Mouse (Mus musculus): ENCODE results near the gene B4galnt3. TPM values are rescaled to one million over a fixed set of nuclear protein-coding genes. Genes with fewer than 3 reads are reported as not detected.
A peak's percentile ranks its signal among the peaks of the same experiment; 100 is the strongest.

The B4galnt3 gene
- polyA plus RNA-seq, 1 experiment from 2014 or later = 0.29 TPM

GRCm38 (mm10) chr6:120192211-120192870, 102.0 kb downstream of the B4galnt3 start:
- H3K4me1 ChIP-seq (replicated peaks) = peaks cover 59% of the 10 kb centered on the region
- 0 out of 2 replicates have a peak overlapping the region, but pooled peaks have one; percentile 21 for H3K4me2 ChIP-seq
- ATAC-seq (ENCODE audit: low read depth) = no peak
- no peak overlapping the region for H3K9ac ChIP-seq
- no peaks in the 10 kb centered on the region for H3K36me3 ChIP-seq
- H3K9me3 ChIP-seq (replicated peaks) = no peaks in the 10 kb centered on the region
- H3K27me3 ChIP-seq = peaks cover 11% of the 10 kb centered on the region; the same call in 1 of the 2 replicates
- H3K27ac ChIP-seq = peak overlapping the region; percentile 68; the same call in 1 of the 2 replicates
- 59% methylated on average over 14 of the region's 15 CpGs for WGBS (ENCODE audit: insufficient replicate concordance)
- no peak overlapping the region for H3K4me3 ChIP-seq (replicated peaks)
- DNase-seq = no peak

GRCm38 (mm10) chr6:120191396-120192170, 102.8 kb downstream of the B4galnt3 start:
- Histone ChIP-seq H3K4me2 (0 out of 2 replicates have a peak overlapping the region, but pooled peaks have one; percentile 21), H3K9ac (no peak overlapping the region), H3K4me1 (replicated peaks) (peaks cover 66% of the 10 kb centered on the region), H3K27me3 (peaks cover 17% of the 10 kb centered on the region; the same call in 1 of the 2 replicates), H3K27ac (peak overlapping the region; percentile 47), H3K9me3 (replicated peaks) (no peaks in the 10 kb centered on the region), H3K36me3 (no peaks in the 10 kb centered on the region), H3K4me3 (replicated peaks) (no peak overlapping the region)
- ATAC-seq (ENCODE audit: low read depth) (no peak), DNase-seq (no peak)
- 71% methylated on average over 7 of the region's 7 CpGs for WGBS (ENCODE audit: insufficient replicate concordance)

- Histone ChIP-seq H3K36me3 (no peaks in the 10 kb centered on the region), H3K27ac (peak overlapping the region; percentile 47; the same call in 1 of the 2 replicates), H3K4me3 (replicated peaks) (no peak overlapping the region), H3K4me1 (replicated peaks) (peaks cover 73% of the 10 kb centered on the region), H3K27me3 (peaks cover 20% of the 10 kb centered on the region; the same call in 1 of the 2 replicates), H3K4me2 (no peak overlapping the region), H3K9ac (no peak overlapping the region), H3K9me3 (replicated peaks) (no peaks in the 10 kb centered on the region)
- ATAC-seq (ENCODE audit: low read depth) = no peak
- no peak for DNase-seq
- 61% methylated on average over 4 of the region's 4 CpGs for WGBS (ENCODE audit: insufficient replicate concordance)
Observed at GRCm38 (mm10) chr6:120190912-120191311, 103.4 kb downstream of the B4galnt3 start.

GRCm38 (mm10) chr6:120190365-120190764, 104.0 kb downstream of the B4galnt3 start:
- WGBS (ENCODE audit: insufficient replicate concordance) = 72% methylated on average over 4 of the region's 4 CpGs
- H3K36me3 ChIP-seq = no peaks in the 10 kb centered on the region
- H3K9ac ChIP-seq = no peak overlapping the region
- H3K9me3 ChIP-seq (replicated peaks) = no peaks in the 10 kb centered on the region
- ATAC-seq (ENCODE audit: low read depth) (no peak), DNase-seq (no peak)
- no peak overlapping the region for H3K4me2 ChIP-seq
- peaks cover 79% of the 10 kb centered on the region for H3K4me1 ChIP-seq (replicated peaks)
- no peak overlapping the region for H3K4me3 ChIP-seq (replicated peaks)
- peaks cover 20% of the 10 kb centered on the region; the same call in 1 of the 2 replicates for H3K27me3 ChIP-seq
- 0 out of 2 replicates have a peak overlapping the region, but pooled peaks have one; percentile 47 for H3K27ac ChIP-seq

- ATAC-seq (ENCODE audit: low read depth) = no peak
- peak overlapping the region; percentile 63; the same call in 1 of the 2 replicates for H3K27ac ChIP-seq
- no peak overlapping the region for H3K4me3 ChIP-seq (replicated peaks)
- DNase-seq = no peak
- peak overlapping the region; percentile 64; the same call in 1 of the 2 replicates for H3K4me2 ChIP-seq
- peaks cover 20% of the 10 kb centered on the region; the same call in 1 of the 2 replicates for H3K27me3 ChIP-seq
- H3K36me3 ChIP-seq = no peaks in the 10 kb centered on the region
- H3K9me3 ChIP-seq (replicated peaks) = no peaks in the 10 kb centered on the region
- H3K9ac ChIP-seq = 0 out of 2 replicates have a peak overlapping the region, but pooled peaks have one; percentile 22
- WGBS (ENCODE audit: insufficient replicate concordance) = 74% methylated on average over 5 of the region's 5 CpGs
- H3K4me1 ChIP-seq (replicated peaks) = peaks cover 83% of the 10 kb centered on the region
Observed at GRCm38 (mm10) chr6:120189287-120189686, 105.1 kb downstream of the B4galnt3 start.

- DNase-seq (no peak), ATAC-seq (ENCODE audit: low read depth) (peak; percentile 41)
- Histone ChIP-seq H3K4me2 (peak overlapping the region; percentile 64), H3K27ac (peak overlapping the region; percentile 63), H3K9me3 (replicated peaks) (no peaks in the 10 kb centered on the region), H3K4me3 (replicated peaks) (peak overlapping the region; percentile 33), H3K9ac (peak overlapping the region; percentile 55), H3K27me3 (peaks cover 20% of the 10 kb centered on the region; the same call in 1 of the 2 replicates), H3K36me3 (no peaks in the 10 kb centered on the region), H3K4me1 (replicated peaks) (peaks cover 79% of the 10 kb centered on the region)
- 22% methylated on average over 24 of the region's 24 CpGs for WGBS (ENCODE audit: insufficient replicate concordance)
Observed at GRCm38 (mm10) chr6:120188376-120189235, 105.8 kb downstream of the B4galnt3 start.

- 7% methylated on average over 18 of the region's 18 CpGs for WGBS (ENCODE audit: insufficient replicate concordance)
- Histone ChIP-seq H3K27me3 (peaks cover 20% of the 10 kb centered on the region; the same call in 1 of the 2 replicates), H3K4me1 (replicated peaks) (peaks cover 70% of the 10 kb centered on the region), H3K4me3 (replicated peaks) (peak overlapping the region; percentile 33), H3K27ac (no peak overlapping the region), H3K9me3 (replicated peaks) (no peaks in the 10 kb centered on the region), H3K36me3 (no peaks in the 10 kb centered on the region), H3K4me2 (peak overlapping the region; percentile 64), H3K9ac (peak overlapping the region; percentile 55; the same call in 1 of the 2 replicates)
- ATAC-seq (ENCODE audit: low read depth) (no peak), DNase-seq (no peak)
Observed at GRCm38 (mm10) chr6:120187587-120188176, 106.7 kb downstream of the B4galnt3 start.

- H3K9me3 ChIP-seq (replicated peaks) = no peaks in the 10 kb centered on the region
- H3K36me3 ChIP-seq = no peaks in the 10 kb centered on the region
- H3K4me2 ChIP-seq = no peak overlapping the region
- no peak overlapping the region for H3K9ac ChIP-seq
- H3K4me1 ChIP-seq (replicated peaks) = peaks cover 61% of the 10 kb centered on the region
- H3K4me3 ChIP-seq (replicated peaks) = no peak overlapping the region
- no peak overlapping the region for H3K27ac ChIP-seq
- 65% methylated on average over 3 of the region's 3 CpGs for WGBS (ENCODE audit: insufficient replicate concordance)
- ATAC-seq (ENCODE audit: low read depth) (no peak), DNase-seq (no peak)
- peaks cover 20% of the 10 kb centered on the region; the same call in 1 of the 2 replicates for H3K27me3 ChIP-seq
Observed at GRCm38 (mm10) chr6:120186594-120186993, 107.8 kb downstream of the B4galnt3 start.

GRCm38 (mm10) chr6:120185756-120186155, 108.6 kb downstream of the B4galnt3 start:
- WGBS (ENCODE audit: insufficient replicate concordance) = 56% methylated on average over 7 of the region's 7 CpGs
- Histone ChIP-seq H3K27me3 (peaks cover 20% of the 10 kb centered on the region; the same call in 1 of the 2 replicates), H3K9me3 (replicated peaks) (no peaks in the 10 kb centered on the region), H3K4me2 (no peak overlapping the region), H3K36me3 (no peaks in the 10 kb centered on the region), H3K27ac (no peak overlapping the region), H3K4me3 (replicated peaks) (no peak overlapping the region), H3K9ac (no peak overlapping the region), H3K4me1 (replicated peaks) (peaks cover 52% of the 10 kb centered on the region)
- ATAC-seq (ENCODE audit: low read depth) (no peak), DNase-seq (no peak)

- Histone ChIP-seq H3K27me3 (peaks cover 20% of the 10 kb centered on the region; the same call in 1 of the 2 replicates), H3K9ac (no peak overlapping the region), H3K36me3 (no peaks in the 10 kb centered on the region), H3K4me2 (no peak overlapping the region), H3K4me3 (replicated peaks) (no peak overlapping the region), H3K4me1 (replicated peaks) (peaks cover 53% of the 10 kb centered on the region), H3K9me3 (replicated peaks) (no peaks in the 10 kb centered on the region), H3K27ac (no peak overlapping the region)
- ATAC-seq (ENCODE audit: low read depth) (no peak), DNase-seq (no peak)
- WGBS (ENCODE audit: insufficient replicate concordance) = 71% methylated on average over 12 of the region's 12 CpGs
Observed at GRCm38 (mm10) chr6:120185012-120185730, 109.2 kb downstream of the B4galnt3 start.
